Mouse (Mus musculus): Measurements from ENCODE around the gene Muc5b. TPM values are rescaled to one million over a fixed set of nuclear protein-coding genes. Genes with fewer than 3 reads are reported as not detected.

Muc5b gene
- polyA plus RNA-seq, 1 experiment = 0.06 TPM

DNA sequence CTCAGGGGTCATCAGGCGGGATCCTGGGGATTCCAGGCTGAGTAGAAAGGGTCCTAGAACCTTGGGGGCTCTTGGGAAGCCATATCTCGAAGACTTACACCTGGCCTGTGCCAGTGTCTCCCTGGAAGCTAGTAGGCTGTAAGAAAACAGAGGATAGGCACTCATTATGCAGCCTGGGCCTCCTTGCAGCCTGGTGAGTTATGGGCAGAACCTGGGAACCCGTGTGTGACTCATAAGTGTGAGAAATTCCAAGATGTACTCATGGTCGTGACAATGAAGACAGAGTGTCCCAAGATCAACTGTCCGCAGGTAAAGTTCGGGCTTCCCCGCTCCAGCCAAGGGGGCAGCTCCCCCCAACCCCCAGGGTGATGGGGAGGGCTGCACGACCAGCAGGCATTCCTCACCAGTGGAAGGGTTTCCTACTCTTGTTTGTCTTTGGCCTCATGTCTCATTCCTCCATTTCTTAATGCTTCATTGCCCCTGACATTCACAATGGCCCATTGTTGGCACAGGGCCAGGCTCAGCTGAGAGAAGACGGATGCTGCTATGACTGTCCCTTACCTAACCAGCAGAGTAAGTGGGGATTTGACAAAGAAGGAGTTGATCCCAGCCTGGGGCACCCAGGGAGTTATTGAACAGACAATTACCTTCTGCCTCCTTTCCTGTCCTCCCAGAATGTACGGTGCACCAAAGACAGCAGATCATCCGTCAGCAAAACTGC lies 21.4 kb upstream of the Muc5b start:
- TF ChIP-seq POLR2A (IDR thresholded peaks at IDR 0.05; ENCODE audit: control insufficient read depth, low read depth, low read length) (no peak), CTCF (IDR thresholded peaks at IDR 0.05; ENCODE audit: control insufficient read depth, insufficient read depth, insufficient replicate concordance, low read depth, low read length) (no peak)
- H3K27me3 ChIP-seq (ENCODE audit: control insufficient read depth, insufficient read depth, low read length) = no peaks in the 10 kb centered on the region
- H3K36me3 ChIP-seq (ENCODE audit: control insufficient read depth, insufficient read depth, low read length) = no peaks in the 10 kb centered on the region
- no peaks in the 10 kb centered on the region for H3K4me1 ChIP-seq (ENCODE audit: control insufficient read depth, insufficient read depth, low read length)
- no peak overlapping the region for H3K27ac ChIP-seq (ENCODE audit: control insufficient read depth, insufficient read depth, low read depth, low read length)
- H3K4me3 ChIP-seq (ENCODE audit: control insufficient read depth, low read depth, low read length) = no peak overlapping the region

GRCm38 (mm10) chr7:141818267-141818666 lies 20.6 kb upstream of the Muc5b start:
- Histone ChIP-seq H3K36me3 (ENCODE audit: control insufficient read depth, insufficient read depth, low read length) (no peaks in the 10 kb centered on the region), H3K4me3 (ENCODE audit: control insufficient read depth, low read depth, low read length) (no peak overlapping the region), H3K4me1 (ENCODE audit: control insufficient read depth, insufficient read depth, low read length) (no peaks in the 10 kb centered on the region), H3K27me3 (ENCODE audit: control insufficient read depth, insufficient read depth, low read length) (no peaks in the 10 kb centered on the region), H3K27ac (ENCODE audit: control insufficient read depth, insufficient read depth, low read depth, low read length) (no peak overlapping the region)
- TF ChIP-seq CTCF (IDR thresholded peaks at IDR 0.05; ENCODE audit: control insufficient read depth, insufficient read depth, insufficient replicate concordance, low read depth, low read length) = no peak
- TF ChIP-seq POLR2A (IDR thresholded peaks at IDR 0.05; ENCODE audit: control insufficient read depth, low read depth, low read length) = no peak

DNA sequence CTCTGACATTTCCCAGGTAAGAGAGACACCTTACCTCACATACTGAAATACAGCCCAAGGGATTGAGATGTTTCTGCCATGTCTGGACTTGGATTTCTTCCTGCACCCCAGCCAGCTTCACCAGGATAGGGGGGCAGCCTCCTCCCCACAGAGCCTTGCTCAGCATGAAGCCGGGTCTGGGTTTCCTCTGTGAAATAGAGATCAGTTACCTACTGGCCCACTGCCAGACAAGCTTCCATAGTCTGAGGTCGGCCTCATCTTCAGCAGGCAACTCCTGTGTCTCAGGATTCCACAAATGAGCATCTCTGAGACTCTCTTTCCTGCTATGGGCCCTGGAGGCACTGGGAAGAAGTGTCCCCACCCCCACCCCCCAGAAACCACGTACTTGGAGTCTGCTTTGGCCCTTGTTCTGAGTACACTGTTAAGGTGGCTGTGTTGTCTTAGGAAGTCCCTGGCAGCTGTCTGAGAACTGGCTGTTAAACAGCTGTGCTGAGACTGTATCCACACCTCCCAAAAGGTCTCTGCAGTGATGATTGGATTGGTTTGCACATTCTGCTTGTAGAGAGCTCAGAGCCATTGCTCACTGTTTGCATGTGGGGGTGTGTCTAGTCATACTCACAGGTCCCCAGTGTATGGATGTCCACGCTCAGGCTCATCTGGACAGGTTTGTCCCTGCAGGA lies 16.1 kb upstream of the Muc5b start:
- H3K27me3 ChIP-seq (ENCODE audit: control insufficient read depth, insufficient read depth, low read length) = no peaks in the 10 kb centered on the region
- H3K4me3 ChIP-seq (ENCODE audit: control insufficient read depth, low read depth, low read length) = no peak overlapping the region
- H3K27ac ChIP-seq (ENCODE audit: control insufficient read depth, insufficient read depth, low read depth, low read length) = no peak overlapping the region
- H3K4me1 ChIP-seq (ENCODE audit: control insufficient read depth, insufficient read depth, low read length) = no peaks in the 10 kb centered on the region
- TF ChIP-seq CTCF (IDR thresholded peaks at IDR 0.05; ENCODE audit: control insufficient read depth, insufficient read depth, insufficient replicate concordance, low read depth, low read length) = no peak
- H3K36me3 ChIP-seq (ENCODE audit: control insufficient read depth, insufficient read depth, low read length) = no peaks in the 10 kb centered on the region

- Histone ChIP-seq H3K4me1 (ENCODE audit: control insufficient read depth, insufficient read depth, low read length) (no peaks in the 10 kb centered on the region), H3K36me3 (ENCODE audit: control insufficient read depth, insufficient read depth, low read length) (no peaks in the 10 kb centered on the region), H3K27me3 (ENCODE audit: control insufficient read depth, insufficient read depth, low read length) (no peaks in the 10 kb centered on the region), H3K27ac (ENCODE audit: control insufficient read depth, insufficient read depth, low read depth, low read length) (no peak overlapping the region), H3K4me3 (ENCODE audit: control insufficient read depth, low read depth, low read length) (no peak overlapping the region)
- TF ChIP-seq CTCF (IDR thresholded peaks at IDR 0.05; ENCODE audit: control insufficient read depth, insufficient read depth, insufficient replicate concordance, low read depth, low read length) = no peak
- TF ChIP-seq POLR2A (IDR thresholded peaks at IDR 0.05; ENCODE audit: control insufficient read depth, low read depth, low read length) = no peak
Observed at GRCm38 (mm10) chr7:141823699-141824098, 15.2 kb upstream of the Muc5b start.

DNA sequence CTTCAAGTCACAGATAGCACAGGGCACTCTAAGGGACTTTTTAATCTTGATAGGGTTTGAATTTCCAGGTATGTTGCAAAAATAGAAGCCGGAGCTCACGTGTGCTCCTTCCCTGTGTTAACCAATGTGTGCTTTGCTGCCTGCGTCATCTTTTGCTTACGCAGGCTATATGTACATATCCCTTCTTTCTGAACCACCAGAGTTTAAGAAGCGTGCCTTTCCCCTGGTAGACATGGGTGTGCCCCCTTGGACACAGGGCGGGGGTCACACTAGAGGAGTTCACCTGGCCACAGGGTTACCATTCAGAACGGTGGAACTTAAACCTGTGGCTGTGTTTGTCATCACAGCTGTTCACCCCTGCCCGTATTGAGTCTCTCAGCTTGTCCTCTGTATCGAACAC lies 14.5 kb upstream of the Muc5b start:
- no peak for TF ChIP-seq CTCF (IDR thresholded peaks at IDR 0.05; ENCODE audit: control insufficient read depth, insufficient read depth, insufficient replicate concordance, low read depth, low read length)
- TF ChIP-seq POLR2A (IDR thresholded peaks at IDR 0.05; ENCODE audit: control insufficient read depth, low read depth, low read length) = no peak
- Histone ChIP-seq H3K27ac (ENCODE audit: control insufficient read depth, insufficient read depth, low read depth, low read length) (no peak overlapping the region), H3K27me3 (ENCODE audit: control insufficient read depth, insufficient read depth, low read length) (no peaks in the 10 kb centered on the region), H3K4me1 (ENCODE audit: control insufficient read depth, insufficient read depth, low read length) (no peaks in the 10 kb centered on the region), H3K36me3 (ENCODE audit: control insufficient read depth, insufficient read depth, low read length) (no peaks in the 10 kb centered on the region), H3K4me3 (ENCODE audit: control insufficient read depth, low read depth, low read length) (no peak overlapping the region)

GRCm38 (mm10) chr7:141835941-141836340 lies 2.9 kb upstream of the Muc5b start:
- no peaks in the 10 kb centered on the region for H3K27me3 ChIP-seq (ENCODE audit: control insufficient read depth, insufficient read depth, low read length)
- no peaks in the 10 kb centered on the region for H3K4me1 ChIP-seq (ENCODE audit: control insufficient read depth, insufficient read depth, low read length)
- H3K4me3 ChIP-seq (ENCODE audit: control insufficient read depth, low read depth, low read length) = no peak overlapping the region
- H3K36me3 ChIP-seq (ENCODE audit: control insufficient read depth, insufficient read depth, low read length) = no peaks in the 10 kb centered on the region
- no peak for TF ChIP-seq POLR2A (IDR thresholded peaks at IDR 0.05; ENCODE audit: control insufficient read depth, low read depth, low read length)
- TF ChIP-seq CTCF (IDR thresholded peaks at IDR 0.05; ENCODE audit: control insufficient read depth, insufficient read depth, insufficient replicate concordance, low read depth, low read length) = no peak
- no peak overlapping the region for H3K27ac ChIP-seq (ENCODE audit: control insufficient read depth, insufficient read depth, low read depth, low read length)

DNA sequence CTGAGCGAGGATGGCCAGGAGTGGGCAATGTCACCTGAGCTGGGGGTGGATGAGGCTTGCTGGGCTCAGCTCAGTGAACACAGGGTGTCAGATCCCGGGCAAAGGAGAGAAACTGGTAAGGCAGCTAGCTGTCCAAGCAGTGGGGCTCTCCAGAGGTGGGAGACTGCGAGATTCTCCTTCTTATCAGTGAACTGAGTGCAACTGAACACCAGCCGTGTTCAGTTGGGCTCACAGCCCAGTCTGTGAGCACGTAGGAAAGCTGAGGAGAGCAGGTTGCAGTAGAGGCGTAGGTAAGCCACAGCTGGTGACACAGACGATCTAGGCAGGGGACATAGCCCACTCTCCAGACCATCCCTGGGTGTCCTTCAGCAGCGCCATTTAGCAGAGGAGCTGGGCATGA lies 2.4 kb upstream of the Muc5b start:
- Histone ChIP-seq H3K4me1 (ENCODE audit: control insufficient read depth, insufficient read depth, low read length) (no peaks in the 10 kb centered on the region), H3K4me3 (ENCODE audit: control insufficient read depth, low read depth, low read length) (no peak overlapping the region), H3K27me3 (ENCODE audit: control insufficient read depth, insufficient read depth, low read length) (no peaks in the 10 kb centered on the region), H3K36me3 (ENCODE audit: control insufficient read depth, insufficient read depth, low read length) (no peaks in the 10 kb centered on the region), H3K27ac (ENCODE audit: control insufficient read depth, insufficient read depth, low read depth, low read length) (no peak overlapping the region)
- TF ChIP-seq CTCF (IDR thresholded peaks at IDR 0.05; ENCODE audit: control insufficient read depth, insufficient read depth, insufficient replicate concordance, low read depth, low read length) = no peak
- no peak for TF ChIP-seq POLR2A (IDR thresholded peaks at IDR 0.05; ENCODE audit: control insufficient read depth, low read depth, low read length)

All from testis, adult 2 months (tissue).